Comparison of ENCODE assay signal across 21 mouse cellular contexts in genomic region chr5:112294696-112295095, GRCm38 (mm10). TPM values are rescaled to one million over a fixed set of nuclear protein-coding genes. Genes with fewer than 3 reads are reported as not detected.
DNase-seq lines count a peak whose midpoint lies in the region; ATAC-seq lines count a peak whose summit lies in the region.
"Had no signal": no experiment of that assay in that cellular context is flagged by ENCODE, and none has a peak within 500 bp of the region (broad histone marks: within the 10 kb centered on the region; RNA-seq: fewer than 3 reads in every experiment).

No protein-coding gene starts in this region.

- no peaks in the 10 kb centered on the region for H3K9me3 ChIP-seq in heart, embryonic 12.5 days (replicated peaks)
- H3K9me3 ChIP-seq in midbrain, embryonic 10.5 days (replicated peaks), result no peaks in the 10 kb centered on the region
- no peaks in the 10 kb centered on the region for H3K9me3 ChIP-seq in midbrain, embryonic 13.5 days
- H3K9me3 ChIP-seq in liver, embryonic 16.5 days (replicated peaks; ENCODE audit: control insufficient read depth, low read length), result no peaks in the 10 kb centered on the region
- H3K9me3 ChIP-seq in kidney, embryonic 16.5 days (ENCODE audit: low read length), result no peaks in the 10 kb centered on the region
- H3K9me3 ChIP-seq: forebrain, embryonic 15.5 days; neural tube, embryonic 13.5 days; stomach, embryonic 15.5 days had no signal

- no peak for ATAC-seq in heart, embryonic 12.5 days (ENCODE audit: insufficient number of reproducible peaks, low FRiP score)
- ATAC-seq in midbrain, embryonic 13.5 days, result no peak
- ATAC-seq in liver, embryonic 16.5 days (ENCODE audit: low read depth), result peak; percentile 15; the same call in 1 of the 2 replicates
- no peak for ATAC-seq in kidney, embryonic 16.5 days (ENCODE audit: low FRiP score, low TSS enrichment)
- ATAC-seq: CD4-positive, CD25-positive, alpha-beta regulatory T cell, adult 4 months; forebrain, embryonic 15.5 days; inflammation-experienced regulatory T-cells, adult 6 months had no signal

- H3K27ac ChIP-seq in heart, embryonic 12.5 days (ENCODE audit: poor library complexity, severe bottlenecking), result no peak overlapping the region
- H3K27ac ChIP-seq in midbrain, embryonic 10.5 days (replicated peaks), result peak overlapping the region; percentile 61; the same call in 1 of the 2 replicates
- H3K27ac ChIP-seq in midbrain, embryonic 13.5 days, result no peak overlapping the region
- H3K27ac ChIP-seq in liver, embryonic 16.5 days (ENCODE audit: low read length), result peak overlapping the region; percentile 46; the same call in 1 of the 2 replicates
- H3K27ac ChIP-seq in kidney, embryonic 16.5 days (ENCODE audit: low read length), result no peak overlapping the region
- H3K27ac ChIP-seq: forebrain, embryonic 15.5 days; liver, embryonic 14.5 days; neural tube, embryonic 13.5 days; stomach, embryonic 15.5 days had no signal

- H3K36me3 ChIP-seq in heart, embryonic 12.5 days, result no peaks in the 10 kb centered on the region
- H3K36me3 ChIP-seq in midbrain, embryonic 10.5 days, result no peaks in the 10 kb centered on the region
- no peaks in the 10 kb centered on the region for H3K36me3 ChIP-seq in midbrain, embryonic 13.5 days
- H3K36me3 ChIP-seq in liver, embryonic 16.5 days (ENCODE audit: control insufficient read depth, insufficient read depth), result no peaks in the 10 kb centered on the region
- H3K36me3 ChIP-seq in kidney, embryonic 16.5 days (ENCODE audit: insufficient read depth, low read length), result no peaks in the 10 kb centered on the region
- H3K36me3 ChIP-seq: forebrain, embryonic 15.5 days; neural tube, embryonic 13.5 days; stomach, embryonic 15.5 days had no signal

- no peaks in the 10 kb centered on the region for H3K27me3 ChIP-seq in heart, embryonic 12.5 days (replicated peaks)
- no peaks in the 10 kb centered on the region for H3K27me3 ChIP-seq in midbrain, embryonic 10.5 days (ENCODE audit: low read depth, poor library complexity, severe bottlenecking)
- H3K27me3 ChIP-seq in midbrain, embryonic 13.5 days, result no peaks in the 10 kb centered on the region
- no peaks in the 10 kb centered on the region for H3K27me3 ChIP-seq in liver, embryonic 16.5 days (ENCODE audit: control insufficient read depth, insufficient read depth, low read depth, low read length)
- H3K27me3 ChIP-seq in kidney, embryonic 16.5 days (ENCODE audit: insufficient read depth, low read length), result no peaks in the 10 kb centered on the region
- H3K27me3 ChIP-seq: forebrain, embryonic 15.5 days; neural tube, embryonic 13.5 days; stomach, embryonic 15.5 days had no signal

- intact Hi-C loops in heart, postnatal 10 days (cut with DNase I), result loop anchor here (2.0 kb wide), 1 partner anchor 54 kb away; no protein-coding TSS in a partner anchor

- H3K4me3 ChIP-seq in heart, embryonic 12.5 days, result no peak overlapping the region
- no peak overlapping the region for H3K4me3 ChIP-seq in midbrain, embryonic 10.5 days
- H3K4me3 ChIP-seq in midbrain, embryonic 13.5 days (replicated peaks), result no peak overlapping the region
- no peak overlapping the region for H3K4me3 ChIP-seq in liver, embryonic 16.5 days (ENCODE audit: low read depth, low read length)
- H3K4me3 ChIP-seq in kidney, embryonic 16.5 days (ENCODE audit: low read length), result no peak overlapping the region
- H3K4me3 ChIP-seq: forebrain, embryonic 15.5 days; neural tube, embryonic 13.5 days; stomach, embryonic 15.5 days had no signal

- WGBS in heart, embryonic 12.5 days, result 60% methylated on average over 4 of the region's 4 CpGs
- 69% methylated on average over 4 of the region's 4 CpGs for WGBS in midbrain, embryonic 10.5 days
- 66% methylated on average over 4 of the region's 4 CpGs for WGBS in midbrain, embryonic 13.5 days
- 66% methylated on average over 4 of the region's 4 CpGs for WGBS in liver, embryonic 16.5 days (ENCODE audit: insufficient replicate concordance)
- 61% methylated on average over 4 of the region's 4 CpGs for WGBS in kidney, embryonic 16.5 days

- peaks cover 67% of the 10 kb centered on the region for H3K4me1 ChIP-seq in heart, embryonic 12.5 days (replicated peaks)
- peaks cover 32% of the 10 kb centered on the region for H3K4me1 ChIP-seq in midbrain, embryonic 10.5 days
- peaks cover 21% of the 10 kb centered on the region for H3K4me1 ChIP-seq in midbrain, embryonic 13.5 days (replicated peaks)
- peaks cover 76% of the 10 kb centered on the region for H3K4me1 ChIP-seq in liver, embryonic 16.5 days (ENCODE audit: control insufficient read depth, low read depth, low read length)
- H3K4me1 ChIP-seq in kidney, embryonic 16.5 days (ENCODE audit: insufficient read depth, low read length), result peaks cover 53% of the 10 kb centered on the region

- 0 out of 2 replicates have a peak overlapping the region, but pooled peaks have one; percentile 23 for H3K9ac ChIP-seq in heart, embryonic 12.5 days
- no peak overlapping the region; the same call in 1 of the 2 replicates for H3K9ac ChIP-seq in midbrain, embryonic 13.5 days (replicated peaks)
- H3K9ac ChIP-seq in liver, embryonic 16.5 days (ENCODE audit: low read depth, low read length), result no peak overlapping the region
- no peak overlapping the region for H3K9ac ChIP-seq in kidney, embryonic 16.5 days (replicated peaks; ENCODE audit: low read length)
- H3K9ac ChIP-seq: forebrain, embryonic 15.5 days; liver, embryonic 14.5 days; neural tube, embryonic 13.5 days; stomach, embryonic 15.5 days had no signal

- H3K4me2 ChIP-seq in heart, embryonic 12.5 days, result no peak overlapping the region
- no peak overlapping the region for H3K4me2 ChIP-seq in midbrain, embryonic 13.5 days (replicated peaks)
- H3K4me2 ChIP-seq in liver, embryonic 16.5 days (ENCODE audit: low read depth, low read length), result no peak overlapping the region
- no peak overlapping the region for H3K4me2 ChIP-seq in kidney, embryonic 16.5 days (replicated peaks; ENCODE audit: low read depth, low read length)
- H3K4me2 ChIP-seq: forebrain, embryonic 15.5 days; neural tube, embryonic 13.5 days; stomach, embryonic 15.5 days had no signal

- no peak for DNase-seq in heart, postnatal 10 days
- no peak for DNase-seq in midbrain, embryonic 10.5 days (ENCODE audit: low spot score)
- DNase-seq in NIH3T3 (ENCODE audit: low read depth), result peak; percentile 33
- DNase-seq in cerebellum, postnatal 25 days, result no peak
- DNase-seq: cerebellum, adult 2 months; heart, adult 18-20 months; heart, postnatal 36 days; kidney, postnatal 14 days; lung, postnatal 36 days; retina, postnatal 1 day; thymus, postnatal 25 days had no signal

RNA-seq across cellular contexts. Expression of gene Tpst2, which starts 18.2 kb away (rescaled TPM):
- polyA plus RNA-seq in heart, embryonic 12.5 days (2016; fragmentation: Nextera tagmentation; extraction: Ambion mirVana), result 34.4 and 36.4 TPM in 2 replicates
- 10 to 100 TPM; 48.3 to 61.0 TPM for total RNA-seq in heart, postnatal 10 days (2021)
- 35.9 and 37.0 TPM in 2 replicates for polyA plus RNA-seq in midbrain, embryonic 10.5 days (2016; fragmentation: Nextera tagmentation; extraction: Ambion mirVana)
- polyA plus RNA-seq in midbrain, embryonic 13.5 days (2015; fragmentation: Nextera tagmentation; extraction: Ambion mirVana), result 24.4 and 25.4 TPM in 2 replicates
- 38.5 and 38.8 TPM in 2 replicates for polyA plus RNA-seq in liver, embryonic 16.5 days (2015; fragmentation: Nextera tagmentation; extraction: Ambion mirVana)
- polyA plus RNA-seq in kidney, embryonic 16.5 days (2015; fragmentation: Nextera tagmentation; extraction: Ambion mirVana), result 65.8 and 68.7 TPM in 2 replicates

RNA-seq across cellular contexts. Expression of gene Tfip11, which starts 31.5 kb away (rescaled TPM):
- 21.6 and 22.3 TPM in 2 replicates for polyA plus RNA-seq in heart, embryonic 12.5 days (2016; fragmentation: Nextera tagmentation; extraction: Ambion mirVana)
- 10 to 100 TPM; 19.2 to 22.0 TPM for total RNA-seq in heart, postnatal 10 days (2021)
- polyA plus RNA-seq in midbrain, embryonic 10.5 days (2016; fragmentation: Nextera tagmentation; extraction: Ambion mirVana), result 43.0 and 47.6 TPM in 2 replicates
- 35.9 and 36.3 TPM in 2 replicates for polyA plus RNA-seq in midbrain, embryonic 13.5 days (2015; fragmentation: Nextera tagmentation; extraction: Ambion mirVana)
- 11.8 and 12.6 TPM in 2 replicates for polyA plus RNA-seq in liver, embryonic 16.5 days (2015; fragmentation: Nextera tagmentation; extraction: Ambion mirVana)
- polyA plus RNA-seq in kidney, embryonic 16.5 days (2015; fragmentation: Nextera tagmentation; extraction: Ambion mirVana), result 36.7 and 37.8 TPM in 2 replicates

RNA-seq across cellular contexts. Expression of gene Crybb1, which starts 39.1 kb away (rescaled TPM):
- polyA plus RNA-seq in heart, embryonic 12.5 days (2016; fragmentation: Nextera tagmentation; extraction: Ambion mirVana), result 0.46 and 0.67 TPM in 2 replicates
- total RNA-seq in heart, postnatal 10 days (2021), result under 1 TPM; 0.35 to 0.81 TPM
- polyA plus RNA-seq in midbrain, embryonic 10.5 days (2016; fragmentation: Nextera tagmentation; extraction: Ambion mirVana), result 0.41 and 0.91 TPM in 2 replicates
- polyA plus RNA-seq in midbrain, embryonic 13.5 days (2015; fragmentation: Nextera tagmentation; extraction: Ambion mirVana), result 2.7 and 3.3 TPM in 2 replicates
- 0.28 and 0.32 TPM in 2 replicates for polyA plus RNA-seq in liver, embryonic 16.5 days (2015; fragmentation: Nextera tagmentation; extraction: Ambion mirVana)
- polyA plus RNA-seq in kidney, embryonic 16.5 days (2015; fragmentation: Nextera tagmentation; extraction: Ambion mirVana), result 2.7 and 4.0 TPM in 2 replicates
- polyA plus RNA-seq: CD4-positive, CD25-positive, alpha-beta regulatory T cell, adult 4 months had no signal

RNA-seq across cellular contexts. Expression of gene Cryba4, which starts 42.4 kb away (rescaled TPM):
- 0.57 and 0.64 TPM in 2 replicates for polyA plus RNA-seq in heart, embryonic 12.5 days (2016; fragmentation: Nextera tagmentation; extraction: Ambion mirVana)
- total RNA-seq in heart, postnatal 10 days (2021), result 1 to 10 TPM; 3.1 to 3.2 TPM
- 0.43 and 1.4 TPM in 2 replicates for polyA plus RNA-seq in midbrain, embryonic 10.5 days (2016; fragmentation: Nextera tagmentation; extraction: Ambion mirVana)
- 1.6 and 1.7 TPM in 2 replicates for polyA plus RNA-seq in midbrain, embryonic 13.5 days (2015; fragmentation: Nextera tagmentation; extraction: Ambion mirVana)
- polyA plus RNA-seq in liver, embryonic 16.5 days (2015; fragmentation: Nextera tagmentation; extraction: Ambion mirVana), result 0.49 and 0.67 TPM in 2 replicates
- 0.58 and 0.81 TPM in 2 replicates for polyA plus RNA-seq in kidney, embryonic 16.5 days (2015; fragmentation: Nextera tagmentation; extraction: Ambion mirVana)

RNA-seq across cellular contexts. Expression of gene Srrd, which starts 48.1 kb away (rescaled TPM):
- polyA plus RNA-seq in heart, embryonic 12.5 days (2016; fragmentation: Nextera tagmentation; extraction: Ambion mirVana), result 23.8 and 25.2 TPM in 2 replicates
- total RNA-seq in heart, postnatal 10 days (2021), result 10 to 100 TPM; 10.2 to 12.5 TPM
- 48.7 and 51.0 TPM in 2 replicates for polyA plus RNA-seq in midbrain, embryonic 10.5 days (2016; fragmentation: Nextera tagmentation; extraction: Ambion mirVana)
- polyA plus RNA-seq in midbrain, embryonic 13.5 days (2015; fragmentation: Nextera tagmentation; extraction: Ambion mirVana), result 50.6 and 53.8 TPM in 2 replicates
- 12.6 and 12.9 TPM in 2 replicates for polyA plus RNA-seq in liver, embryonic 16.5 days (2015; fragmentation: Nextera tagmentation; extraction: Ambion mirVana)
- polyA plus RNA-seq in kidney, embryonic 16.5 days (2015; fragmentation: Nextera tagmentation; extraction: Ambion mirVana), result 44.8 and 47.0 TPM in 2 replicates

Comparison
In these comparisons a context has a peak if more than half of its experiments do, and no peak if none do; other contexts are left out.
1. H3K27ac ChIP-seq: peak in midbrain, embryonic 10.5 days (single experiment) and liver, embryonic 16.5 days (single experiment); none in heart, embryonic 12.5 days (single experiment), midbrain, embryonic 13.5 days (single experiment) and kidney, embryonic 16.5 days (single experiment).